Mouse (Mus musculus) kidney, postnatal 0 days (tissue): ENCODE measurements around the gene Zfp74. TPM values are rescaled to one million over a fixed set of nuclear protein-coding genes. Genes with fewer than 3 reads are reported as not detected.

Experiments used
- ATAC-seq: fragments of 200-750 bp; cut with Nextera tagmentation; replicated peaks from 2 replicates; pipeline ENCODE4 v1.8.0; 2017; ENCODE audit warnings: low read depth, moderate number of reproducible peaks, moderate TSS enrichment, moderate library complexity; ENCODE audit not compliant: low FRiP score
- DNase-seq: peaks from one replicate; pipeline ENCODE4 v3.0.0-alpha.2; 2016; ENCODE audit warnings: low spot score
- H3K27ac ChIP-seq: fragments of 300-500 bp; sonication (generic); 2 replicates; pipeline ENCODE4 v1.5.1; 2014; ENCODE audit warnings: mild to moderate bottlenecking
- H3K27me3 ChIP-seq: fragments of 300-500 bp; sonication (generic); 2 replicates; pipeline ENCODE4 v1.6.1; 2014; ENCODE audit warnings: low read length, mixed read lengths; ENCODE audit not compliant: insufficient read depth
- H3K36me3 ChIP-seq: fragments of 300-500 bp; sonication (generic); 2 replicates; pipeline ENCODE4 v1.6.1; 2014; ENCODE audit warnings: low read length, mixed read lengths; ENCODE audit not compliant: insufficient read depth
- H3K4me1 ChIP-seq: fragments of 300-500 bp; sonication (generic); replicated peaks from 2 replicates; pipeline ENCODE4 v1.6.1; 2014; ENCODE audit warnings: antibody characterized with exemption, low read length, mixed read lengths; ENCODE audit not compliant: insufficient read depth
- H3K4me2 ChIP-seq: fragments of 300-500 bp; sonication (generic); 2 replicates; pipeline ENCODE4 v1.6.1; 2014; ENCODE audit warnings: mild to moderate bottlenecking, low read length, moderate library complexity, mixed read lengths
- H3K4me3 ChIP-seq: fragments of 300-500 bp; sonication (generic); replicated peaks from 2 replicates; pipeline ENCODE4 v1.5.1; 2014; ENCODE audit warnings: low read depth, low read length
- H3K9ac ChIP-seq: fragments of 300-500 bp; sonication (generic); 2 replicates; pipeline ENCODE4 v1.6.1; 2014; ENCODE audit warnings: low read depth, low read length
- H3K9me3 ChIP-seq: fragments of 300-500 bp; sonication (generic); replicated peaks from 2 replicates; pipeline ENCODE4 v1.6.1; 2016; ENCODE audit warnings: low read length, inconsistent platforms, mixed read lengths
- CTCF ChIP-seq: IDR thresholded peaks from 2 replicates; pipeline ENCODE4 v1.5.1; 2016; ENCODE audit warnings: antibody characterized with exemption, low read depth, mild to moderate bottlenecking, moderate library complexity
- WGBS: fragments of 180-500 bp; shearing (Covaris S2); extraction: QIAGEN DNeasy Blood & Tissue Kit; methylation state at CpG from one replicate; pipeline ENCODE4 v1.1.7; 2014; 5-methylcytosine and 5-hydroxymethylcytosine counted together
- polyA plus RNA-seq: library from polyadenylated mRNA; unstranded; fragments of >200 nt; fragmentation: Nextera tagmentation; extraction: Ambion mirVana; gene quantifications from 2 replicates; pipeline ENCODE4 v1.2.1, GENCODE M21; 2015

Gene Zfp74
- polyA plus RNA-seq, 1 experiment from 2014 or later = 5.6 TPM

DNA sequence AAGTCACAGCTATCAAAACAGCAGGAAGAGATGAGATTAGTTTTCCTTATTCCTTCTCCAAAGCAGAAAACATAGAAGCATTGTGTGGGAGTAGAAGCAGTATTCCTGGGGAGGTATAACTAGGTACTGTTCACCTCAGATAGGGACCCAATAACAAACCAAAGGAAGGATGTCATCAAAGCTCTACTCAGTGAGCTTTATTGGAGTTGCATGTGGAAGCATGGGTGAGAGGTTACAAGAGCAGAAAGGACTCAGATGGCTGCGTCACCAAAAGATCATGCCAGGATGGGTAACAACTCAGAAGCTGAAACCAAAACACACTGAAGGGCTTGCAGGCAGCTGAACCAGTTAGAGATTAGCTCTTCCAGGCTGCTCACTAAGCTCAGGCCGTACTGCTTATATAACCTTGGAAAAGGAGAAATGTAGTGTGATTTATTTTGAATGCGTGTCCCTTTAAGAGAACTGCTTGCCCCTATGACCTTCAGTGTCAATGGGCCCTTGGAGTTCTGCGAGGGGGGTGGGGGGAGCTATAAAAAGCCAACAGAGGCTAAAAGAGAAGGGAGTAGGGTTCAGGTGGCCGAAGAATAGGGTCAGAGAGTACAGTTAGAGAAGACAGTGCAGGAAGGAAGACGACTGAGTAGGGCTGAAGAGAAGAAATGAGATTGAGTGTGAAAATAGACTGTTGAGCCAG is 36.4 kb downstream of the Zfp74 start:
- ATAC-seq (no peak), DNase-seq (no peak)

DNA sequence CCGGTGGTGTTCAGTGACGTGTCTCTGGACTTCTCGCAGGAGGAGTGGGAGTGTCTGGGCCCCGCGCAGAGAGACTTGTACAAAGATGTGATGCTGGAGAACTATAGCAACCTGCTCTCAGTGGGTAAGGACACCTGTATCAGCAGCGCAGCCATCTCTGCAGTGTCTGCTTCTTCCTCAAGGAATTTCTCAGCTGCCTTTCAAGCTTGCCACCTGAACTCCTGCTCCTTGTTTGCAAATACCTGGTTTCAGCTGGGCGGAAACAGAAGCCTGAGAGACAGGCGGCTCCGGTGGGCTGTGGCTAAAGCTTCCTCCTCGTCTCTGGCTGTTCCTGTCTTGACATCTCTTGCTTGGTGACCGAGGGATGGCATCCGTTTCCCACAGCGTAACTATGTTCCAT is 41.7 kb downstream of the Zfp74 start:
- no peaks in the 10 kb centered on the region for H3K9me3 ChIP-seq
- H3K4me1 ChIP-seq = no peaks in the 10 kb centered on the region; the same call in 1 of the 2 replicates
- no peak for TF ChIP-seq CTCF
- H3K4me2 ChIP-seq = no peak overlapping the region
- no peak for DNase-seq
- no peak for ATAC-seq
- H3K4me3 ChIP-seq = no peak overlapping the region
- H3K27ac ChIP-seq = no peak overlapping the region
- 87% methylated on average over 13 of the region's 13 CpGs for WGBS
- peaks cover 41% of the 10 kb centered on the region for H3K36me3 ChIP-seq
- no peaks in the 10 kb centered on the region for H3K27me3 ChIP-seq
- H3K9ac ChIP-seq = no peak overlapping the region

More for the DNA sequence above, 36.4 kb downstream of the Zfp74 start:
- peaks cover 31% of the 10 kb centered on the region for H3K36me3 ChIP-seq
- no peaks in the 10 kb centered on the region for H3K27me3 ChIP-seq
- H3K9me3 ChIP-seq = no peaks in the 10 kb centered on the region
- TF ChIP-seq CTCF = no peak
- H3K4me2 ChIP-seq = no peak overlapping the region
- 19% methylated on average over 6 of the region's 6 CpGs for WGBS
- H3K4me3 ChIP-seq = no peak overlapping the region
- H3K9ac ChIP-seq = no peak overlapping the region
- H3K27ac ChIP-seq = peak overlapping the region; percentile 28; the same call in 1 of the 2 replicates
- H3K4me1 ChIP-seq = no peaks in the 10 kb centered on the region

DNA sequence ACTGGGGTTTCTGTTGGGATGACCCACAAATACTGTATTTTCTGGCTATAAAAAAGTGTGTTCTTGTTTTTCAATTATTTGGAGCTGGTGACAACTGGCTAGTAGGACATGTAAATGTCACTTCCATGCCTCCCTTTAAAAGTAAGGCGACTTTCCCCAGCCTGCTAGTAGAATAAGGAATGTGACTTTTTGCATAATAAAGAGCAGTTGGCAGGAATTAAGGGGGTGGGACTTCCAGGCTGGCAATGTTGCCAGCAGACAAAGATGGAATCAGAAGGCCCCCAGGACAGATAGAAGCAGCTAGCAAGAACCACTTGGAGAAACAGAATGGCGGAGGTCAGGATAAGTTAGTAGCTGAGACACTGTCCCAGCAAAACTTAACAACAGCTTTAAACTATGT is 43.6 kb downstream of the Zfp74 start:
- H3K9ac ChIP-seq = no peak overlapping the region
- 72% methylated on average over 2 of the region's 2 CpGs for WGBS
- H3K36me3 ChIP-seq = peaks cover 35% of the 10 kb centered on the region
- no peak for TF ChIP-seq CTCF
- DNase-seq = no peak
- ATAC-seq = no peak
- H3K27ac ChIP-seq = no peak overlapping the region
- H3K9me3 ChIP-seq = no peaks in the 10 kb centered on the region
- H3K27me3 ChIP-seq = no peaks in the 10 kb centered on the region
- no peaks in the 10 kb centered on the region; the same call in 1 of the 2 replicates for H3K4me1 ChIP-seq
- H3K4me2 ChIP-seq = no peak overlapping the region
- no peak overlapping the region for H3K4me3 ChIP-seq

DNA sequence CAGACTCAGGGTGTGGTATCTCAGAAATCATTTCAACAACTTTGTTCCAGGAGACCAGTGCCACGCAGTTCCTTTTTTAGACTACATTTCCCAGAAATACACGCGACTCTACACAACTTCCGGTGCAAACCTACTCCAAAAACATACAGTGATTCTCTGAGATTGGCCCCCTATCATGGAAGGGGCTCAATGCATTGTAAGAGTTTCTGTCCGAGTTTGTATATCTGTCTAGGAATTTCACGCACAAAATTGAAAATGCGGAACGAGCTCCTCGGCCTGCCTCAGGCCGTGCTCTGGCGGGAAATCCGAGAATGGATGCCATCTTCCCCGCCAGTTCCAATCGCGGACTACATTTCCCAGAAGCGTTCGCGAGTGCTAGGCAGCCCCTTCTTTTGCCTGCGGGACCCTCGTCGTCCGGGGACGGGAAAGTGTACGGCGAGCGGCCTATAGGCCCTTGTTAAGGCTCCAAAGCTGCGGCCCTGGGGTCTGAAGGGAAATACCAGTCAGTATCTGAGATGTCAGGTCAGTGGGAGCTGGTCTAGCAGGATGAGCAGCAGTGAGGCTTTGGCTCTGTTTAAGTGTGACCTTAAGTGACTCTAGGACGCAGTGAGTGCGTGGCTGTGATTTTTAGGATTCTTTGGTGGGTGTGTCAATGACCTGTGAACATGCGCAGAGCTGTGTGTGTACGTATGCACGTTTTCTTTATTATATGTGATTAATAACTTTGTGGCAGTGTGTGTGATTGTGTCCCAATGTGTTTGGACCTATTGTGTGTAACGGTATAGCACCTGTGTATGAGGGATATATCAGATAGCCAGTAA is 45.5 kb downstream of the Zfp74 start, which contains the start of gene Zfp383:
Gene Zfp383 (plus strand): TSS at position 94 of the 821 bp plus-strand sequence.
- ATAC-seq = peak; percentile 71
- peak; percentile 95 for DNase-seq
- Histone ChIP-seq H3K9ac (peak within 1 kb of the TSS; percentile 55), H3K4me3 (peak within 1 kb of the TSS; percentile 67), H3K27me3 (no peaks in the 10 kb centered on the region), H3K4me1 (no peaks in the 10 kb centered on the region; the same call in 1 of the 2 replicates), H3K36me3 (peaks cover 16% of the 10 kb centered on the region), H3K9me3 (no peaks in the 10 kb centered on the region), H3K4me2 (peak within 1 kb of the TSS; percentile 63), H3K27ac (peak within 1 kb of the TSS; percentile 55)
- TF ChIP-seq CTCF = 0 out of 2 replicates have a peak, but pooled peaks have one; percentile 1
- under 1% methylated on average over 33 of the region's 33 CpGs for WGBS

DNA sequence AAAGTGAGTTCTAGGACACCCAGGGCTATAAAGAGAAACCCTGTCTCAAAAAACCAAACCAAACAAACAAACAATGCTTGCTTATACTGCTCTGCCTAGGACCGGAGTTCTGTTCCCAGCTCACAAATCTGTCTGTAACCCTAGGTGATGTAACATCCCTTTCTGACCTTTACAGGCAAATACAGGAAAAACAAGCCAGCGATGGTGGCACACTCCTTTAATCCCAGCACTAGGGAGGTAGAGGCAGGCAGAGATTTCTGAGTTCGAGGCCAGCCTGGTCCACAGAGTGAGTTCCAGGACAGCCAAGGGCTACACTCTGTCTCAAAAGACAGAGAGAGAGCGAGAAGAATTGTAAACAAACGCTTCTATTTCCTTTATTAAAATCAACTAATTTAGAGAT is 46.7 kb downstream of the Zfp74 start:
- WGBS = 86% methylated on average over 5 of the region's 5 CpGs
- no peak for TF ChIP-seq CTCF
- peak overlapping the region; percentile 32; the same call in 1 of the 2 replicates for H3K27ac ChIP-seq
- no peak overlapping the region for H3K9ac ChIP-seq
- no peak overlapping the region for H3K4me3 ChIP-seq
- no peaks in the 10 kb centered on the region; the same call in 1 of the 2 replicates for H3K4me1 ChIP-seq
- H3K9me3 ChIP-seq = no peaks in the 10 kb centered on the region
- H3K4me2 ChIP-seq = no peak overlapping the region
- ATAC-seq (no peak), DNase-seq (no peak)
- H3K27me3 ChIP-seq = no peaks in the 10 kb centered on the region
- H3K36me3 ChIP-seq = peaks cover 7% of the 10 kb centered on the region; the same call in 1 of the 2 replicates

DNA sequence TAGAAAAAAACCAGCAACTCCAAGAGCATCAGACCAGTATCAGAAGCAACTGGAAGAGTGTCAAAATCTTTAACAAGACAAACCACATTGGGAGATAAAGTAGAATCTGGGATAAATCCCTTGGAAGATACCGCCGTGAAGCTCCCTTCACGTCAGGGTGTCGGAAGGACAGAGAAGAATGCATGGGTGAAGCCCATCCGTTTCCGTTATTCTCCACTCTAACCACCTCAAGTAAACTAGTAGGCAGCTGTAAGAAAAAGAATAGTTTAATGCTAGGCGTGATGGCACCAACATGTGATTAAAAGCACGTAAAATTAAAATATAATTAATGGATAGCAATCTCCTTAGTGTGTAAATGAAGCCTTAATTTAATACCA is 47.2 kb downstream of the Zfp74 start:
- H3K4me2 ChIP-seq = peak overlapping the region; percentile 65
- H3K36me3 ChIP-seq = 0 out of 2 replicates have a peak, but pooled peaks cover 4% of the 10 kb centered on the region
- no peak for DNase-seq
- H3K4me1 ChIP-seq = no peaks in the 10 kb centered on the region; the same call in 1 of the 2 replicates
- no peaks in the 10 kb centered on the region for H3K27me3 ChIP-seq
- no peak for ATAC-seq
- no peak for TF ChIP-seq CTCF
- peak overlapping the region; percentile 32; the same call in 1 of the 2 replicates for H3K27ac ChIP-seq
- peak overlapping the region; percentile 49 for H3K4me3 ChIP-seq
- no peak overlapping the region for H3K9ac ChIP-seq
- H3K9me3 ChIP-seq = no peaks in the 10 kb centered on the region
- WGBS = 16% methylated on average over 8 of the region's 8 CpGs
